Mouse (Mus musculus) limb, embryonic 13.5 days (tissue): ENCODE data around the gene Tnik. TPM values are rescaled to one million over a fixed set of nuclear protein-coding genes. Genes with fewer than 3 reads are reported as not detected.

Experiments used
- ATAC-seq: fragments of 200-750 bp; cut with Nextera tagmentation; 2 replicates; pipeline ENCODE4 v1.8.0; 2017; ENCODE audit warnings: low read depth, moderate number of reproducible peaks, moderate TSS enrichment; ENCODE audit not compliant: low FRiP score
- H3K27ac ChIP-seq: fragments of 300-500 bp; sonication (generic); 2 replicates; pipeline ENCODE4 v1.5.1; 2015; ENCODE audit warnings: inconsistent platforms, mild to moderate bottlenecking, moderate library complexity
- H3K27me3 ChIP-seq: fragments of 300-500 bp; sonication (generic); 2 replicates; pipeline ENCODE4 v1.6.1; 2015; ENCODE audit warnings: mild to moderate bottlenecking, inconsistent platforms
- H3K36me3 ChIP-seq: fragments of 300-500 bp; sonication (generic); 2 replicates; pipeline ENCODE4 v1.6.1; 2015; ENCODE audit warnings: inconsistent platforms, mild to moderate bottlenecking, moderate library complexity
- H3K4me1 ChIP-seq: fragments of 300-500 bp; sonication (generic); 2 replicates; pipeline ENCODE4 v1.6.1; 2015; ENCODE audit warnings: inconsistent platforms
- H3K4me2 ChIP-seq: fragments of 300-500 bp; sonication (generic); replicated peaks from 2 replicates; pipeline ENCODE4 v1.6.1; 2015; ENCODE audit warnings: inconsistent platforms, mild to moderate bottlenecking, moderate library complexity
- H3K4me3 ChIP-seq: fragments of 300-500 bp; sonication (generic); 2 replicates; pipeline ENCODE4 v1.5.1; 2015; ENCODE audit warnings: moderate library complexity, mild to moderate bottlenecking, inconsistent platforms
- H3K9ac ChIP-seq: fragments of 300-500 bp; sonication (generic); 2 replicates; pipeline ENCODE4 v1.6.1; 2015; ENCODE audit warnings: mild to moderate bottlenecking, inconsistent platforms
- H3K9me3 ChIP-seq: fragments of 300-500 bp; sonication (generic); 2 replicates; pipeline ENCODE4 v1.6.1; 2016; ENCODE audit warnings: inconsistent platforms
- WGBS: fragments of 180-500 bp; shearing (Covaris S2); methylation state at CpG from one replicate; pipeline ENCODE4 v1.1.7; 2015; 5-methylcytosine and 5-hydroxymethylcytosine counted together
- polyA plus RNA-seq: library from polyadenylated mRNA; unstranded; fragments of >200 nt; fragmentation: Nextera tagmentation; extraction: Ambion mirVana; gene quantifications from 2 replicates; pipeline ENCODE4 v1.2.1, GENCODE M21; 2015

Gene Tnik
- polyA plus RNA-seq, 1 experiment from 2014 or later = 9.5 TPM

- Histone ChIP-seq H3K27me3 (no peaks in the 10 kb centered on the region), H3K36me3 (no peaks in the 10 kb centered on the region), H3K27ac (no peak overlapping the region), H3K4me2 (no peak overlapping the region), H3K4me3 (no peak overlapping the region), H3K9ac (no peak overlapping the region), H3K4me1 (no peaks in the 10 kb centered on the region), H3K9me3 (no peaks in the 10 kb centered on the region)
- 70% methylated on average over 6 of the region's 6 CpGs for WGBS
- ATAC-seq = no peak
Observed at GRCm38 (mm10) chr3:28333869-28334268, 70.9 kb downstream of the Tnik start.

- H3K27me3 ChIP-seq = no peaks in the 10 kb centered on the region
- no peaks in the 10 kb centered on the region for H3K36me3 ChIP-seq
- no peak overlapping the region for H3K9ac ChIP-seq
- 90% methylated on average over 1 of the region's 1 CpGs for WGBS
- ATAC-seq = no peak
- H3K4me1 ChIP-seq = no peaks in the 10 kb centered on the region
- H3K9me3 ChIP-seq = no peaks in the 10 kb centered on the region
- no peak overlapping the region for H3K27ac ChIP-seq
- H3K4me2 ChIP-seq = no peak overlapping the region
- no peak overlapping the region for H3K4me3 ChIP-seq
Observed at GRCm38 (mm10) chr3:28334547-28334946, 71.5 kb downstream of the Tnik start.

GRCm38 (mm10) chr3:28340071-28340470 is 77.1 kb downstream of the Tnik start:
- no peak overlapping the region for H3K27ac ChIP-seq
- ATAC-seq = no peak
- H3K9me3 ChIP-seq = no peaks in the 10 kb centered on the region
- 57% methylated on average over 8 of the region's 8 CpGs for WGBS
- no peak overlapping the region for H3K4me2 ChIP-seq
- H3K27me3 ChIP-seq = no peaks in the 10 kb centered on the region
- H3K36me3 ChIP-seq = no peaks in the 10 kb centered on the region
- H3K4me3 ChIP-seq = no peak overlapping the region
- H3K4me1 ChIP-seq = 0 out of 2 replicates have a peak, but pooled peaks cover 3% of the 10 kb centered on the region
- H3K9ac ChIP-seq = no peak overlapping the region

GRCm38 (mm10) chr3:28343204-28343603 is 80.2 kb downstream of the Tnik start:
- Histone ChIP-seq H3K27ac (no peak overlapping the region), H3K9me3 (no peaks in the 10 kb centered on the region), H3K36me3 (no peaks in the 10 kb centered on the region), H3K9ac (no peak overlapping the region), H3K4me2 (no peak overlapping the region), H3K4me3 (no peak overlapping the region), H3K27me3 (no peaks in the 10 kb centered on the region), H3K4me1 (0 out of 2 replicates have a peak, but pooled peaks cover 3% of the 10 kb centered on the region)
- no peak for ATAC-seq
- WGBS = 89% methylated on average over 3 of the region's 3 CpGs

GRCm38 (mm10) chr3:28343661-28344060 is 80.6 kb downstream of the Tnik start:
- WGBS = 73% methylated on average over 2 of the region's 2 CpGs
- Histone ChIP-seq H3K4me2 (no peak overlapping the region), H3K27me3 (no peaks in the 10 kb centered on the region), H3K36me3 (no peaks in the 10 kb centered on the region), H3K4me3 (no peak overlapping the region), H3K27ac (no peak overlapping the region), H3K4me1 (0 out of 2 replicates have a peak, but pooled peaks cover 3% of the 10 kb centered on the region), H3K9me3 (no peaks in the 10 kb centered on the region), H3K9ac (no peak overlapping the region)
- ATAC-seq = no peak

- no peak overlapping the region for H3K4me3 ChIP-seq
- H3K27me3 ChIP-seq = no peaks in the 10 kb centered on the region
- H3K4me1 ChIP-seq = no peaks in the 10 kb centered on the region
- no peak for ATAC-seq
- H3K4me2 ChIP-seq = no peak overlapping the region
- H3K27ac ChIP-seq = no peak overlapping the region
- no peaks in the 10 kb centered on the region for H3K36me3 ChIP-seq
- no peaks in the 10 kb centered on the region for H3K9me3 ChIP-seq
- WGBS = 100% methylated on average over 1 of the region's 1 CpGs
- H3K9ac ChIP-seq = no peak overlapping the region
Observed at GRCm38 (mm10) chr3:28345446-28345845, 82.4 kb downstream of the Tnik start.

- 78% methylated on average over 1 of the region's 1 CpGs for WGBS
- Histone ChIP-seq H3K4me3 (no peak overlapping the region), H3K9ac (no peak overlapping the region), H3K36me3 (no peaks in the 10 kb centered on the region), H3K4me2 (no peak overlapping the region), H3K27me3 (no peaks in the 10 kb centered on the region), H3K27ac (no peak overlapping the region), H3K9me3 (no peaks in the 10 kb centered on the region), H3K4me1 (no peaks in the 10 kb centered on the region)
- no peak for ATAC-seq
Observed at GRCm38 (mm10) chr3:28345961-28346360, 82.9 kb downstream of the Tnik start.

- no peaks in the 10 kb centered on the region for H3K36me3 ChIP-seq
- no peak overlapping the region for H3K4me2 ChIP-seq
- H3K4me1 ChIP-seq = no peaks in the 10 kb centered on the region
- no peak overlapping the region for H3K4me3 ChIP-seq
- no peaks in the 10 kb centered on the region for H3K27me3 ChIP-seq
- WGBS = 88% methylated on average over 4 of the region's 4 CpGs
- H3K27ac ChIP-seq = no peak overlapping the region
- H3K9me3 ChIP-seq = no peaks in the 10 kb centered on the region
- no peak overlapping the region for H3K9ac ChIP-seq
- no peak for ATAC-seq
Observed at GRCm38 (mm10) chr3:28346476-28346875, 83.5 kb downstream of the Tnik start.

- 83% methylated on average over 1 of the region's 1 CpGs for WGBS
- H3K4me3 ChIP-seq = no peak overlapping the region
- no peaks in the 10 kb centered on the region for H3K9me3 ChIP-seq
- H3K4me2 ChIP-seq = no peak overlapping the region
- H3K27me3 ChIP-seq = no peaks in the 10 kb centered on the region
- no peak for ATAC-seq
- no peaks in the 10 kb centered on the region for H3K4me1 ChIP-seq
- H3K27ac ChIP-seq = no peak overlapping the region
- no peak overlapping the region for H3K9ac ChIP-seq
- H3K36me3 ChIP-seq = no peaks in the 10 kb centered on the region
Observed at GRCm38 (mm10) chr3:28348746-28349145, 85.7 kb downstream of the Tnik start.

- H3K4me3 ChIP-seq = no peak overlapping the region
- H3K36me3 ChIP-seq = no peaks in the 10 kb centered on the region
- no peaks in the 10 kb centered on the region for H3K9me3 ChIP-seq
- H3K27ac ChIP-seq = no peak overlapping the region
- H3K9ac ChIP-seq = no peak overlapping the region
- 80% methylated on average over 10 of the region's 10 CpGs for WGBS
- no peaks in the 10 kb centered on the region for H3K27me3 ChIP-seq
- no peaks in the 10 kb centered on the region for H3K4me1 ChIP-seq
- no peak overlapping the region for H3K4me2 ChIP-seq
- no peak for ATAC-seq
Observed at GRCm38 (mm10) chr3:28350147-28350801, 87.3 kb downstream of the Tnik start.

- 59% methylated on average over 2 of the region's 2 CpGs for WGBS
- Histone ChIP-seq H3K4me3 (no peak overlapping the region), H3K4me2 (no peak overlapping the region), H3K27me3 (no peaks in the 10 kb centered on the region), H3K27ac (no peak overlapping the region), H3K36me3 (no peaks in the 10 kb centered on the region), H3K9me3 (no peaks in the 10 kb centered on the region), H3K4me1 (peaks cover 10% of the 10 kb centered on the region; the same call in 1 of the 2 replicates), H3K9ac (no peak overlapping the region)
- ATAC-seq = no peak
Observed at GRCm38 (mm10) chr3:28358391-28358790, 95.4 kb downstream of the Tnik start.

GRCm38 (mm10) chr3:28359138-28359537 is 96.1 kb downstream of the Tnik start:
- ATAC-seq = no peak
- peak overlapping the region; percentile 47 for H3K4me2 ChIP-seq
- 20% methylated on average over 6 of the region's 6 CpGs for WGBS

GRCm38 (mm10) chr3:28361056-28361455 is 98.0 kb downstream of the Tnik start:
- Histone ChIP-seq H3K27ac (no peak overlapping the region), H3K36me3 (no peaks in the 10 kb centered on the region), H3K4me1 (peaks cover 10% of the 10 kb centered on the region; the same call in 1 of the 2 replicates), H3K9me3 (no peaks in the 10 kb centered on the region), H3K4me3 (no peak overlapping the region), H3K27me3 (no peaks in the 10 kb centered on the region), H3K4me2 (no peak overlapping the region), H3K9ac (no peak overlapping the region)
- WGBS = 75% methylated on average over 6 of the region's 6 CpGs
- ATAC-seq = no peak

More at GRCm38 (mm10) chr3:28359138-28359537, 96.1 kb downstream of the Tnik start:
- no peak overlapping the region for H3K27ac ChIP-seq
- H3K27me3 ChIP-seq = no peaks in the 10 kb centered on the region
- no peak overlapping the region for H3K9ac ChIP-seq
- H3K4me3 ChIP-seq = no peak overlapping the region
- H3K36me3 ChIP-seq = no peaks in the 10 kb centered on the region
- H3K9me3 ChIP-seq = no peaks in the 10 kb centered on the region
- peaks cover 10% of the 10 kb centered on the region; the same call in 1 of the 2 replicates for H3K4me1 ChIP-seq
